Mouse (Mus musculus) splenic B cell, adult 2 months (primary cell): Measurements from ENCODE around the gene Lgalsl.

ENCODE experiments used
- DNase-seq: peaks from one replicate; pipeline ENCODE4 v3.0.0-alpha.2; 2011; ENCODE audit warnings: low read depth, low spot score
- H3K27me3 ChIP-seq: 2 replicates; pipeline ENCODE4 v1.6.1; 2012; ENCODE audit warnings: mild to moderate bottlenecking, low read length, moderate library complexity, mixed read lengths; ENCODE audit not compliant: control insufficient read depth, poor library complexity, insufficient read depth, severe bottlenecking
- H3K36me3 ChIP-seq: 2 replicates; pipeline ENCODE4 v1.6.1; 2012; ENCODE audit warnings: mild to moderate bottlenecking, low read length, moderate library complexity, mixed read lengths; ENCODE audit not compliant: control insufficient read depth, poor library complexity, insufficient read depth, severe bottlenecking

Gene Lgalsl

GRCm38 (mm10) chr11:20854032-20854741 is 23.3 kb upstream of the Lgalsl start:
- Histone ChIP-seq H3K36me3 (no peaks in the 10 kb centered on the region), H3K27me3 (no peaks in the 10 kb centered on the region)
- DNase-seq: no peak

GRCm38 (mm10) chr11:20850196-20850595 is 19.3 kb upstream of the Lgalsl start:
- H3K27me3 ChIP-seq: no peaks in the 10 kb centered on the region
- no peaks in the 10 kb centered on the region for H3K36me3 ChIP-seq
- no peak for DNase-seq

- no peaks in the 10 kb centered on the region for H3K36me3 ChIP-seq
- no peak for DNase-seq
Measured at GRCm38 (mm10) chr11:20849403-20849802, 18.5 kb upstream of the Lgalsl start.

DNA sequence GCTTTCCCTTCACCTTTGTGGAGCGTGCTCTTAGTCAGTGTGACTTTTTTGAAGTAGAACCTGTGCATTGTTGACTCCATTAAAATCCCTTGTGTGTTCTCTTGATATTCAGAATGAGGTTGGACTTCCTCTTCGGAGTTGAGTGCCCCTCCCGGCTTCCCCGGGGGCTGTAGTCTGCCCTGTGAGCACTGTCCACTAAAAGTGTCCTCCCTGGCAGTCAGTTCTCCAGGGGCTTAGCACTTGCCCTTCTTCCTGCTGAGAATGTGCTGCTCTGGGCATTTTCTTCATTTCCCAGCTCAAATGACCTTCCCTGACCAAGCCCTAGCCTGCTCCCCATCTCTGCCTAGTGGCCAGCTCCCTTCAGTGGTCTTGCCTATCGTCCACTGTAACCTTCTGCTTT is 6.5 kb upstream of the Lgalsl start:
- no peak for DNase-seq
- Histone ChIP-seq H3K36me3 (no peaks in the 10 kb centered on the region), H3K27me3 (no peaks in the 10 kb centered on the region)

More at GRCm38 (mm10) chr11:20849403-20849802, 18.5 kb upstream of the Lgalsl start:
- no peaks in the 10 kb centered on the region for H3K27me3 ChIP-seq

GRCm38 (mm10) chr11:20831600-20832137 is 813 bp upstream of the Lgalsl start:
- no peak for DNase-seq
- Histone ChIP-seq H3K36me3 (no peaks in the 10 kb centered on the region), H3K27me3 (no peaks in the 10 kb centered on the region; the same call in 1 of the 2 replicates)

GRCm38 (mm10) chr11:20829993-20830685 is 717 bp downstream of the Lgalsl start:
- no peaks in the 10 kb centered on the region; the same call in 1 of the 2 replicates for H3K27me3 ChIP-seq
- no peaks in the 10 kb centered on the region for H3K36me3 ChIP-seq
- DNase-seq: no peak

DNA sequence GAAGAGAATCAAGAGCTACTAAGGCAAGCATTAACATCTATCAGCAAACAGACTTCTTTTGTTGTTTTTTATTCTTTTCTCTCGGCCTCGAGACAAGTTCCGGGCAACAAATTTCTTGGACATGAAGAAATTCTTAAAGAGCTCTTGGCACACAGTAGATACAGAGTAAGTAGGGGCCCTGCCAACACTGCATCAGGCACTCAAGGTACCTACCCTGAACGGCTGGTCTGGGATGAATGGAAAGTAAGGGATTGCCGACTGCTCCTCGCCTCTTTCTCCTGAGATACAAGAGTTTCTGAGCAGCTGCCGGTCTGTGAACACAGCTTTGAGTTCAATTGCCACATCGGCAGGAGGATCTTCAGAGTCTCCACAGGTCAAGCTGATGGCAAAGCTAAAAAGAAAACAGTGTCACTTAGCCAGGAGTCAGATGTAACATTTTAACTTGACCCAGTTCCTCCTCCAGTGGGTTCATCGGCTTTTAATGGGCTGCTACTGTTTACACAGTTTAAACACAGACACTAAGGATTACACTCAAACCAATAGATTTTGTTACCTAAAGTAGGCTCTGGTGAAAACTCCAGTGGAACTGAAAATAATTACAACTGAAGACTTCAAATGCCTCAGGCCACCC is 1.7 kb downstream of the Lgalsl start:
- H3K27me3 ChIP-seq: no peaks in the 10 kb centered on the region; the same call in 1 of the 2 replicates
- DNase-seq: no peak
- H3K36me3 ChIP-seq: no peaks in the 10 kb centered on the region

DNA sequence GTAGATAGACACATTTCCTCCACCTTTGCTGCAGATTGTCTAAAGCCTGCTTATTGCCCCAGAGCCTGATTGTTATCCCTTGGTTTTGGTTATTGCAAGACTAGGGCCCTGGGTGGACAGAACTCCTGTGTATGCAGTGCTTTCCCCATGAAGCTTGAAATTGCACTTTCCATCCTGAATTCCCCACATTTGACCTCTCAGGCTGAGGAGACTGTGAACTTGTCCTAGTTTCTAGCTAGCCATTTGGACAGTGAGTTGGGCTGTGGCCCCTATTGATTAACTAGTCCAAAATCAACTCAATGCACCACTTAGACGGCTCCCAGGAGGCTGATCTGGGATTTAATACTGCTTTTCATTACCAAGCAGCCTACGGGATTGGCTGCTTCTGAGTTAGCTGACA is 6.9 kb downstream of the Lgalsl start:
- Histone ChIP-seq H3K36me3 (no peaks in the 10 kb centered on the region), H3K27me3 (no peaks in the 10 kb centered on the region)
- no peak for DNase-seq

- Histone ChIP-seq H3K27me3 (no peaks in the 10 kb centered on the region), H3K36me3 (no peaks in the 10 kb centered on the region)
- DNase-seq: no peak
Measured at GRCm38 (mm10) chr11:20823301-20823700, 7.6 kb downstream of the Lgalsl start.

DNA sequence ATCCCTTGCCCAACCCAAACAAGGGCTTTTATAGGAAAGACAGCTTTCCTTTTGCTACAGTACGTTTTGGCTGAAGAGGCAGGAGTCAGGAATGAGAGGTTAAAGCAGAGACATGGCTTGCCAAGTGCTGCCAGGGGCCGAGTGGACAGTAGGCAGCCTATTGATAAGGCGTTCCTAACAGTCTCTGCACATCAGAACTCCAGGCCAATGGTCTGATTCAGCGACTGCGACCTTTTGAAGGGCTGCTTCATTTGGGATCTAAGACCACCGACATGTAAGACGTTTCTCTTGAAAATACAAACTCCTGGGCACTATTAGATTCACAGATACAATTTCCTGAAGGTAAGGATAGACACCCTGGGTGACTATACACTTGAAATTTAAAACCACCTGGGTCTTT is 9.5 kb downstream of the Lgalsl start:
- no peaks in the 10 kb centered on the region for H3K36me3 ChIP-seq
- no peak for DNase-seq
- no peaks in the 10 kb centered on the region for H3K27me3 ChIP-seq

GRCm38 (mm10) chr11:20813901-20814523 is 16.8 kb downstream of the Lgalsl start:
- DNase-seq: no peak
- Histone ChIP-seq H3K36me3 (no peaks in the 10 kb centered on the region), H3K27me3 (no peaks in the 10 kb centered on the region)

DNA sequence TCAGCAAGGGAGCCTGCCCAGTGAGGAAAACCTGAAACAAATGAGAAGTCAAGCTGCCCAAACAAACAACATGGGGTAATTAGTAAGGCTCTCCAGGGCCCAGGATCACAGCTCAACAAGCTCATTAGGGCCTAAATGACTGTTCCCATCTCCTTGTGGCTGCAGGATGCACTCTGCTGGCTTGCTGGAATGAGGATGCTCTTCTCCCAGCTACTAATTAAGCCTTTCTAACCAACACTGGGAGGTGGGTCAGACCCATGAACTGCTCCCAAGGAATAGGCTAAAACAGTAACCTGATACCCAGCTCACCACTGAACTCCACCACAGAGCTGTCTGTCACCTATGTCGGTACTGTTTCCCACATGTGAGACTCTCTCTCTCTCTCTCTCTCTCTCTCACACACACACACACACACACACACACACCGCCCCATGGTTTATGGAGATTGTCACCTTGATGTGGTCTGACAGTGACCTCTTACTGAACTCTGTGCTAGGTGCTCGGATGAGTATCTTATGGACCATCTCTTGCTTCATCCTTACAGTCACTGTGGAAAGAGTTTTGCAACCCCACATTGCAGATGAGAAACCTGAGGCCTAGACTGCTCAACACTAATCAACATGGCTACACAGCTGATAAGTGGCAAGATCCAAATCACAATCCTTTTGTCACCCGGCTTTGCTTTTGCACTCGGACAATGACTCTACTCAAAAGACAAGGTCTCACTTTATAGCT is 18.5 kb downstream of the Lgalsl start:
- DNase-seq: no peak
- Histone ChIP-seq H3K36me3 (no peaks in the 10 kb centered on the region), H3K27me3 (no peaks in the 10 kb centered on the region)

DNA sequence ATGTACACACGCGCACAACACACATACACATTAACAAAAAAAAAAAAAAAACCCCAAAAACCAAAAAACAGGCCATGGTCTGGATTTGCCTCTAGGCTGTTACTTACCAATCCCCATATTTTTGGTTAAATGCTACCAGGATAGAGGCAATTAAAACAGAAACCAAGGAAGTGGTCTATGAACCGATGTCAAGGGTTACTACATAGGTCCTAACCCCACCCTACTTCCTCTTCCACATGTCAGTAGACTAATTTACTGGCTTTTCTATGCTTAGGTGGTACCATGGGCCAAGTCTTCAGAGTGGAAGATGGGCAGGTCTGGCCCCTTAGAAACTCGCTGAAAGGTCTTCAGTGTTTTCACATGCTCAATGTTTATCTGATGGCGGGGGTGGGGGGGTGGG is 24.2 kb downstream of the Lgalsl start:
- Histone ChIP-seq H3K36me3 (no peaks in the 10 kb centered on the region), H3K27me3 (no peaks in the 10 kb centered on the region)
- no peak for DNase-seq

GRCm38 (mm10) chr11:20805604-20806249 is 25.1 kb downstream of the Lgalsl start:
- H3K36me3 ChIP-seq: no peaks in the 10 kb centered on the region
- DNase-seq: no peak
- H3K27me3 ChIP-seq: no peaks in the 10 kb centered on the region
